Mouse (Mus musculus): ENCODE measurements at regions not wholly inside any gene's neighbourhood (a gene's known extent, or its start where the extent isn't known, plus 50 kb on each side); places are given as distances from the start of the nearest gene placed in this dataset.

DNA sequence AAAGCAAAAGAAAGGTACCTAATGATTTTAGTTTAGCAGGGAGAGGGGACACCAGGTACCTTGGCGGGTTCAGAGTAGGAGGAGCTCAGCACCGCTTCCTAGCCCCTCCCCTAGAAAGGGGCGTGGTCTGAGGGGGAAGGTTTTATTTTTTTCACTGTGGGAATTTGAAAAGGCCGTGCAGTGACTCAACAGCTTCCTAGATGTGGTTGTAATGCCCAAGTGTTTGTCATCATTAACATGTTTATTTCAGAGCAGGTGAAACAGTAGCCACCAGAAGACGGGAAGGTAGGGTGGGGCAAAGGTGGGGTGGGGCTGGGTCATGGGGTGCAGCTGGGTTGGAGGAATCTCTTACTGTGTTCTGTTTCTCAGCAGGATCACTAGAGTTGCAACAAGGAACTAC lies 112.5 kb downstream of the Fgf9 start:
- 71% methylated on average over 5 of the region's 5 CpGs for WGBS

GRCm38 (mm10) chr14:58180724-58181123 lies 110.4 kb downstream of the Fgf9 start:
- H3K27me3 ChIP-seq (ENCODE audit: control insufficient read depth, insufficient read depth, low read length) = no peaks in the 10 kb centered on the region
- H3K27ac ChIP-seq (ENCODE audit: insufficient read depth, low read length) = no peak overlapping the region
- no peak overlapping the region for H3K4me3 ChIP-seq (replicated peaks; ENCODE audit: insufficient read depth, low read depth, low read length)
- TF ChIP-seq CTCF (IDR thresholded peaks at IDR 0.05; ENCODE audit: borderline replicate concordance, insufficient read depth, low read depth, low read length) (no peak), POLR2A (IDR thresholded peaks at IDR 0.05; ENCODE audit: borderline replicate concordance, insufficient read depth, low read length) (no peak)
- no peaks in the 10 kb centered on the region for H3K4me1 ChIP-seq (ENCODE audit: control insufficient read depth, insufficient read depth, low read length)
- no peak for DNase-seq

More for the DNA sequence above, 112.5 kb downstream of the Fgf9 start:
- Histone ChIP-seq H3K4me3 (replicated peaks; ENCODE audit: insufficient read depth, low read depth, low read length) (no peak overlapping the region), H3K27ac (ENCODE audit: insufficient read depth, low read length) (no peak overlapping the region), H3K4me1 (ENCODE audit: control insufficient read depth, insufficient read depth, low read length) (no peaks in the 10 kb centered on the region), H3K27me3 (ENCODE audit: control insufficient read depth, insufficient read depth, low read length) (no peaks in the 10 kb centered on the region)
- DNase-seq = no peak
- TF ChIP-seq CTCF (IDR thresholded peaks at IDR 0.05; ENCODE audit: borderline replicate concordance, insufficient read depth, low read depth, low read length) (no peak), POLR2A (IDR thresholded peaks at IDR 0.05; ENCODE audit: borderline replicate concordance, insufficient read depth, low read length) (no peak)

DNA sequence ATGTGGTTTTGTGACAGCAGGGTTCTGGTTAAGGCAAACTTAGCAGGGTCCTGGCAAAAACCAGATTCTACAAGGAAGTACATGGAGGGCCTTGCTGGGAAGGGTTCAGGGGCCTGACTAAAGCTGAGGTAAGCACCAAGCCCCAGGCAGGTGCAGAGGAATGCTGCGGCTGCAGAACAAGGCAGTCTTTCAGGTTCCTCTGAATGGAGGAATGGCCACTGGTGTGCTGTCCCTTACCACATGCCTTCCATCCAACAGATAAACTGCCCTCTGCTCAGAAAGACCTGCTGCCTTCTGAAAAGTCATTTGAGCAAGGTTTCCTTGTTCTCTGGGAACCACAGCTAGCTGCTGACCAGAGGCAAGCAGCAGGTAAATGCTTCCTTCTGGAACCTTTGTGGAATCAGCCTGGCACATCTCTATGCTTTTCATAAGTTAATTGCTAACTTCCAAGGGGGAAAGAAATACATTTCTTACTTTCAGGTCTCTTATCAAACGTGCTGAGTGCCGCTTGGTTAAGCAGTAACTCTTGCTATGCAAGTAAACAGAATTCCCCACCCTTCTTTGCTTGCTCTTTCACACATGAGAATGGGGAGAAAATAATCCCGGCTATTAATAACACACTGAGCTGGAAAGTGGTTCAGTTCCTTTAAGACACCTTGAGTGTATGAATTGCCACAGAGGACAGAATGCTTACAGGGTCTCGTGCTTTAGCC lies 105.5 kb downstream of the Fgf9 start:
- no peak overlapping the region for H3K4me3 ChIP-seq (replicated peaks; ENCODE audit: insufficient read depth, low read depth, low read length)
- TF ChIP-seq CTCF (IDR thresholded peaks at IDR 0.05; ENCODE audit: borderline replicate concordance, insufficient read depth, low read depth, low read length) (no peak), POLR2A (IDR thresholded peaks at IDR 0.05; ENCODE audit: borderline replicate concordance, insufficient read depth, low read length) (no peak)
- no peaks in the 10 kb centered on the region for H3K27me3 ChIP-seq (ENCODE audit: control insufficient read depth, insufficient read depth, low read length)
- WGBS = 90% methylated on average over 5 of the region's 5 CpGs
- H3K4me1 ChIP-seq (ENCODE audit: control insufficient read depth, insufficient read depth, low read length) = no peaks in the 10 kb centered on the region
- no peak for DNase-seq
- no peak overlapping the region for H3K27ac ChIP-seq (ENCODE audit: insufficient read depth, low read length)

DNA sequence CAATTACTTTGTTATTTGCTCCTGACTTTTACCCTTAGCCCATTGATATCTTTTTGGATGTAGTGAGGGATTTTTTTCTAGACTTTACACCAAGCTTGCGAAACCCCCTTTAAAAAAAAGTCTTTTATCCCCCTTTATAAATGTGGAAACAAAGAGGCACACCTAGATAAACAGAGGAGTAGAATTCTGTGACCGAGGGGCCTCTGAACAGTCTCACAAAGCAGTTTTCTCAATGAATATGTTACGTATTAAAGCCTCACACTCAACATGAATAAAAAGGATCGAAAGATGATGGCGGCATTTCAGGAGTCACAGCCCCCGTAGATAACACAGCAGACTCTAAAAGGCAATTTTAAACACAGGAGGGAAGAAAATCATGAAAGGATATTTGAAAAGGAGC lies 104.2 kb downstream of the Fgf9 start:
- no peak for TF ChIP-seq POLR2A (IDR thresholded peaks at IDR 0.05; ENCODE audit: borderline replicate concordance, insufficient read depth, low read length)
- no peak for TF ChIP-seq CTCF (IDR thresholded peaks at IDR 0.05; ENCODE audit: borderline replicate concordance, insufficient read depth, low read depth, low read length)
- no peak overlapping the region for H3K27ac ChIP-seq (ENCODE audit: insufficient read depth, low read length)
- no peaks in the 10 kb centered on the region for H3K27me3 ChIP-seq (ENCODE audit: control insufficient read depth, insufficient read depth, low read length)
- no peak for DNase-seq
- no peaks in the 10 kb centered on the region for H3K4me1 ChIP-seq (ENCODE audit: control insufficient read depth, insufficient read depth, low read length)
- no peak overlapping the region for H3K4me3 ChIP-seq (replicated peaks; ENCODE audit: insufficient read depth, low read depth, low read length)
- WGBS = 89% methylated on average over 6 of the region's 6 CpGs

DNA sequence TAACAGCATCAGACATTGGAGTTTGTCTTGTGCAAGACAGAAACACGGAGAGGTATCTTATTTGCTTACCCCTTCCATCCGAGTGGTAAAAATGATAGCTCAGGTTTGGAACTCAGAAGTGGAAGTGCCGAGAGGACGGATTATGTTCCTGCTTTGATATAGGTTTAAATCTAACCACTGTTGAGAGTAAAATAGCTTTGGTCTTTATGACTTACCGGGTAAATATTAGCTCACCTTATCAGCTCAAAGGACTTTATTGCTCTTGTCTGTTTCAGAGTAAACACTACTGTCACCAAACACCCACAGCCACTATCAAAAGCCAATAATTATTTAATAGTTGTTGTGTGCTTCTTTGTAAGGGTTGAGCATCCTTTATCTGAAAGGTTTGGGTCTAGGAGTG lies 98.6 kb downstream of the Fgf9 start:
- H3K27ac ChIP-seq (ENCODE audit: insufficient read depth, low read length) = no peak overlapping the region
- no peak for TF ChIP-seq CTCF (IDR thresholded peaks at IDR 0.05; ENCODE audit: borderline replicate concordance, insufficient read depth, low read depth, low read length)
- no peak for TF ChIP-seq POLR2A (IDR thresholded peaks at IDR 0.05; ENCODE audit: borderline replicate concordance, insufficient read depth, low read length)
- WGBS = 94% methylated on average over 5 of the region's 5 CpGs
- H3K4me3 ChIP-seq (replicated peaks; ENCODE audit: insufficient read depth, low read depth, low read length) = no peak overlapping the region
- no peaks in the 10 kb centered on the region for H3K27me3 ChIP-seq (ENCODE audit: control insufficient read depth, insufficient read depth, low read length)
- no peaks in the 10 kb centered on the region for H3K4me1 ChIP-seq (ENCODE audit: control insufficient read depth, insufficient read depth, low read length)
- DNase-seq = no peak
